Mouse (Mus musculus): Measurements from ENCODE around the gene Slc34a3. TPM values are rescaled to one million over a fixed set of nuclear protein-coding genes. Genes with fewer than 3 reads are reported as not detected.

Gene Slc34a3
- polyA plus RNA-seq, 1 experiment from 2014 or later, result not detected

DNA sequence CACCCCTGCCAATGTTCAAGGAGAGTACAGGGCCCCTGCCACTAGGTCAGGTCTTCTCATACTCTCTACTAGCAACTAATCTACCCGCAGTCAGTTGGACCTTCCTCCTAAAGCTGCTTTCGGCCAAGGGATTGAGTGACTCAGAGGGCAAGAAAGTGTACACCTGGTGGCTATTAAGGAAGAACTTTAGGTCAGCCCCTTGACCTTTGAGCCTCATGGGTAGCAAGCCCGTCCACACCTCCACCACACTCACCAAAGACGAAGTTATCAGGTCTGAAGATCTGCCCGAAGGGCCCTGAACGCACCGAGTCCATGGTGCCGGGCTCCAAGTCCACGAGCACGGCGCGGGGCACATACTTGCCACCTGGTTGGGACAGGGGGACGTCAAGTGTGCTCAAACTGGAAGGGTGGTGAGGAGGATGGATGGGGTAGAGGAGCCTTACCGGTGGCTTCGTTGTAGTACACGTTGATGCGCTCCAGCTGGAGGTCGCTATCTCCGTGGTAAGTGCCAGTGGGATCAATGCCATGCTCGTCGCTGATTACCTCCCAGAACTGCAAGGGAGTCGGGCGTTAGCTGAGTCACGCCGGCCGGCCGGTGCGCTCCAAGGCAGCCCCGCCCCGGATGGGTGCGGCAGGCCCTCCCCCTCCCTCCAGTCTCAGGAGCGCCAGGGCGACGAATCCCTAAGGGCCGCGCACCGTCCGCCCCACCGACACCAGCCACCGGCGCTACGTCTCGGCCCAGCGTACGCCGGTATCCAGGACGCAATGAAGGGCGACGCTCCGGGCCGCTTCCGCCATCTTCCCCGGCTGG lies 10.3 kb downstream of the Slc34a3 start:
- Histone ChIP-seq H3K27ac (replicated peaks in 1 of 2; ENCODE audit: control insufficient read depth in 1 of 2, insufficient read depth in 1 of 2, low read depth in 2 of 2, low read length in 2 of 2) (peak overlapping the region; percentile 93 to 98), H3K27me3 (ENCODE audit: control insufficient read depth, insufficient read depth, low read length) (no peaks in the 10 kb centered on the region), H3K36me3 (ENCODE audit: control insufficient read depth, insufficient read depth, low read length) (peaks cover 20% of the 10 kb centered on the region), H3K4me1 (ENCODE audit: control insufficient read depth in 2 of 2, insufficient read depth in 2 of 2, low read length in 2 of 2) (peaks cover 4 to 19% of the 10 kb centered on the region in 2 experiments), H3K4me3 (ENCODE audit: control insufficient read depth in 1 of 2, insufficient read depth in 1 of 2, low read depth in 1 of 2, low read length in 2 of 2) (peak overlapping the region; percentile 71 to 89), H3K9ac (ENCODE audit: low read length) (peak overlapping the region; percentile 84), H3K4me2 (ENCODE audit: low read length) (peak overlapping the region; percentile 96), H3K9me3 (ENCODE audit: control insufficient read depth, low read length) (no peaks in the 10 kb centered on the region)
- 2% methylated on average over 46 of the region's 53 CpGs for WGBS
- peak; percentile 45 for ATAC-seq (ENCODE audit: insufficient number of reproducible peaks, insufficient read depth, low FRiP score, low read depth)

DNA sequence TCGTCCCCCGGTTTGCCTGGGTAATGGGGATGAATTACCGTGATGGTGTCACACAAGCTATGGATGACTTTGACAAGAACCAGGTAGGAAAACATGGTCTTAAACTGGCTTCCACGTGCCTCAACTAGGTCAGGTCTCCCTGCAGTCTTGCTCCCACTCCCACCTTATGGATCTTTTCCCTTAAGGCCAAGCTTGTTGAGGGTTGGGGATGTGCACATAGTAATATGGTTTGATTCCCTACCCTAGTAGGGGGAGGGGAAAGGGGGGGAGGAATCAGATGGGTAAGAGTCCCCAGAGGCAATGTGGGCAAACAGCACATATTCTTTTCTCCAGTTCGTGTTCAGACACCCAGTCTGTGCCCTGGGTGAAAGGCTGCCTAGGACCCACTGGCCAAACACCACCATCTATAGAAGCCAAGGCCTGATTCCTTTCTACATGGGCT lies 12.8 kb downstream of the Slc34a3 start:
- no peak overlapping the region for H3K9ac ChIP-seq (ENCODE audit: low read length)
- no peak overlapping the region for H3K4me2 ChIP-seq (ENCODE audit: low read length)
- 59% methylated on average over 5 of the region's 5 CpGs for WGBS
- no peaks in the 10 kb centered on the region for H3K27me3 ChIP-seq (ENCODE audit: control insufficient read depth, insufficient read depth, low read length)
- no peak overlapping the region for H3K27ac ChIP-seq (replicated peaks in 1 of 2; ENCODE audit: control insufficient read depth in 1 of 2, insufficient read depth in 1 of 2, low read depth in 2 of 2, low read length in 2 of 2)
- H3K4me1 ChIP-seq (ENCODE audit: control insufficient read depth in 2 of 2, insufficient read depth in 2 of 2, low read length in 2 of 2), result peaks cover 2 to 12% of the 10 kb centered on the region in 2 experiments; a peak in 3 of 4 replicates
- no peak overlapping the region for H3K4me3 ChIP-seq (ENCODE audit: control insufficient read depth in 1 of 2, insufficient read depth in 1 of 2, low read depth in 1 of 2, low read length in 2 of 2)
- peaks cover 20% of the 10 kb centered on the region for H3K36me3 ChIP-seq (ENCODE audit: control insufficient read depth, insufficient read depth, low read length)
- no peak for ATAC-seq (ENCODE audit: insufficient number of reproducible peaks, insufficient read depth, low FRiP score, low read depth)
- H3K9me3 ChIP-seq (ENCODE audit: control insufficient read depth, low read length), result no peaks in the 10 kb centered on the region

DNA sequence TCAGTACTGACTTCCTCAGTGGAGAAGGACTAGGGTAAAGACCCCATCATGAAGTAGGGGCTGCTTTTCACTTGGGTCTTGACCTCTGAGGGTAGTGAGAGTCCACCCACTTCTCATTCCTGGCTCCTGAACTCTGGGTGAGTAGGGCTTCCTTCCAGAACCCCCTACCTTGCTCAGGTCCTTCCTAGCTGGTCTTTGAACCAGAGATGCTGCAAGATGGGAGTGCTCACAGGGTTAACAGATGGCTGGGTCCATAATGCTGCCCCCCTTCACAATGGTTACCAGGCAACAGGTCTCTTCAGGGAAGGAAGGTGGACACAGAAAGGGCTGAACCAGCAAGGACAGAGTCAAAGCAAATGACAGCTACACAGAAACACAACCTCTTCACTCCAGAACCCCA lies 15.7 kb downstream of the Slc34a3 start, which contains the start of gene Fam166a:
Fam166a (plus strand) TSS at position 301 of the 400 bp plus-strand sequence.
- no peak within 1 kb of the TSS for H3K9ac ChIP-seq (ENCODE audit: low read length)
- ATAC-seq (ENCODE audit: insufficient number of reproducible peaks, insufficient read depth, low FRiP score, low read depth), result no peak

DNA sequence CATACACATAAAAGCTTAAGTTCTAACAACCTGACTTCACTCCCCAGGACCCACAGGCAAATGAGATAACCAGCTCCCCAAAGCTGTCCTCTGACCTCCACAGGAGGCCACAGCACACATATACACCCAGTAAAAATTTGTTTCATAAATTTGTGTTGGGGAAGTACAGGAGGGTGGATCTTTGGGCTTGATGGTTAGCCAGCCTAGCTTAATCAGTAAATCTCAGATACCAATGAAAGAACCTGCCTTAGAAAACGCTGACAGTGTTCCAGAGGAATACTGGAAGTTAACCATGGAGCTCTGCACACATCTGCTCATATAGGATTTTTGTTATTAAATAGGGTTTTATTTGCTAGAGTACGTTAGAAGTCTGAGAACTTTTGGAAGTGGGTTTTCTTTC lies 16.5 kb downstream of the Slc34a3 start:
- Histone ChIP-seq H3K4me3 (ENCODE audit: control insufficient read depth in 1 of 2, insufficient read depth in 1 of 2, low read depth in 1 of 2, low read length in 2 of 2) (no peak overlapping the region), H3K27me3 (ENCODE audit: control insufficient read depth, insufficient read depth, low read length) (0 out of 2 replicates have a peak, but pooled peaks cover 3% of the 10 kb centered on the region), H3K27ac (replicated peaks in 1 of 2; ENCODE audit: control insufficient read depth in 1 of 2, insufficient read depth in 1 of 2, low read depth in 2 of 2, low read length in 2 of 2) (no peak overlapping the region), H3K36me3 (ENCODE audit: control insufficient read depth, insufficient read depth, low read length) (peaks cover 14% of the 10 kb centered on the region), H3K4me2 (ENCODE audit: low read length) (no peak overlapping the region), H3K9me3 (ENCODE audit: control insufficient read depth, low read length) (no peaks in the 10 kb centered on the region), H3K4me1 (ENCODE audit: control insufficient read depth in 2 of 2, insufficient read depth in 2 of 2, low read length in 2 of 2) (no peaks in the 10 kb centered on the region), H3K9ac (ENCODE audit: low read length) (no peak overlapping the region)
- no peak for ATAC-seq (ENCODE audit: insufficient number of reproducible peaks, insufficient read depth, low FRiP score, low read depth)
- 50% methylated on average over 2 of the region's 2 CpGs for WGBS

More for the DNA sequence above, 15.7 kb downstream of the Slc34a3 start, which contains the start of gene Fam166a:
- Histone ChIP-seq H3K36me3 (ENCODE audit: control insufficient read depth, insufficient read depth, low read length) (peaks cover 19% of the 10 kb centered on the region), H3K27ac (replicated peaks in 1 of 2; ENCODE audit: control insufficient read depth in 1 of 2, insufficient read depth in 1 of 2, low read depth in 2 of 2, low read length in 2 of 2) (no peak within 1 kb of the TSS), H3K4me3 (ENCODE audit: control insufficient read depth in 1 of 2, insufficient read depth in 1 of 2, low read depth in 1 of 2, low read length in 2 of 2) (no peak within 1 kb of the TSS), H3K4me2 (ENCODE audit: low read length) (no peak within 1 kb of the TSS), H3K9me3 (ENCODE audit: control insufficient read depth, low read length) (no peaks in the 10 kb centered on the region), H3K27me3 (ENCODE audit: control insufficient read depth, insufficient read depth, low read length) (0 out of 2 replicates have a peak, but pooled peaks cover 1% of the 10 kb centered on the region), H3K4me1 (ENCODE audit: control insufficient read depth in 2 of 2, insufficient read depth in 2 of 2, low read length in 2 of 2) (peaks cover 2 to 3% of the 10 kb centered on the region in 2 experiments; a peak in 3 of 4 replicates)

DNA sequence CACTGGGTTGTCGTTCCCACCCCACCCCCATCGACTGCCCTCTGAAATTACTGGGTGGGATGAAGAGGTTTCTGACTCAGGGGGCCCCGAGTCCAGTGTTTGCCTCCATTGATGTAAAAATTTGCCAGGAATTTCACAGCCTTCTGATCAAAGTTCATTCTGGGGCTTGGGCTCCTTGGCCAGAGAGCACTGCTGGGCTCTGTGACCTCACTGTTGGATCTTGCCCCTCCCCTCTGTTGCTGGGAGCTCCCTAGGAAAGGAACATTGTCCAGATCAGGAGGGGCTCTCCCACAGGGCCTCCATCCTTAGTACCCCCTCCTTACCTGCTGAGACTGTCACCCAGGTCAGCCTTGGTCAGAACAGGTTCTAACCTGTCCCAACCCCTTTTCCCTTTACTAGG lies 19.7 kb downstream of the Slc34a3 start, which contains the start of gene Stpg3:
Stpg3 (minus strand) TSS at position 194 of the 400 bp plus-strand sequence.
- 54% methylated on average over 3 of the region's 3 CpGs for WGBS
- H3K27ac ChIP-seq (replicated peaks in 1 of 2; ENCODE audit: control insufficient read depth in 1 of 2, insufficient read depth in 1 of 2, low read depth in 2 of 2, low read length in 2 of 2), result no peak within 1 kb of the TSS
- no peak for ATAC-seq (ENCODE audit: insufficient number of reproducible peaks, insufficient read depth, low FRiP score, low read depth)
- H3K4me2 ChIP-seq (ENCODE audit: low read length), result no peak within 1 kb of the TSS
- 0 out of 2 replicates have a peak, but pooled peaks cover 3% of the 10 kb centered on the region for H3K27me3 ChIP-seq (ENCODE audit: control insufficient read depth, insufficient read depth, low read length)
- H3K4me1 ChIP-seq (ENCODE audit: control insufficient read depth in 2 of 2, insufficient read depth in 2 of 2, low read length in 2 of 2), result peaks cover 5 to 10% of the 10 kb centered on the region in 2 experiments
- H3K9me3 ChIP-seq (ENCODE audit: control insufficient read depth, low read length), result no peaks in the 10 kb centered on the region
- H3K9ac ChIP-seq (ENCODE audit: low read length), result no peak within 1 kb of the TSS
- H3K4me3 ChIP-seq (ENCODE audit: control insufficient read depth in 1 of 2, insufficient read depth in 1 of 2, low read depth in 1 of 2, low read length in 2 of 2), result no peak within 1 kb of the TSS
- peaks cover 5% of the 10 kb centered on the region for H3K36me3 ChIP-seq (ENCODE audit: control insufficient read depth, insufficient read depth, low read length)

DNA sequence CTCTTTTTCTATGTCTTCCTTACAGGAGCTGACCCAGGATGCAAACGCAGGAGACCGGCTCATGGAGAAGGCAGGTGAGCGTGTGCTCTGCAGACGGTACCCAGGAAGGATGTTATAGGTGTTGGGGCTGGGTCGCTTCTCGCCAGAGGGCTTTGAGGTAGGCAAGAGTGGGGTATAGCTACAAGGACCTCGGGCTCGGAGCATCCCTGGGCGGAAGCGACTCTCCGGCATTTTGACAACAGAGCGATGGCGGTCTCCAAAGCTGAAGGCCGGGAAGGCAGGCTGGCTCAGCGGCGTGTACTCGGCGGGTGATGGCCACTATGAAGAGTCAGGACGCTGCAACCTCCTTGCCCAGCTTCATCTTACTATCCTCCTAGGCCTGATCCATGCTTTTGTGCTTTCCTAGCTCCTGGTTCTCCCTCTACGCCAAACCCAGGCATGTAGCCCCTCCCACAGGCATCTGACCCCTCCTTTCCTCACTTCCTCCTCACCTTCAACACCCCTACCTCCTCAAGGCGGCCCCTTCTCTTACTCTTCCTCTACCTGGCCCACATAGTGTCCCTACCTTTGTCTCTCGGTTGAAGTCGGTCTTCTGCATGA lies 20.8 kb downstream of the Slc34a3 start:
- Histone ChIP-seq H3K9ac (ENCODE audit: low read length) (no peak overlapping the region), H3K4me3 (ENCODE audit: control insufficient read depth in 1 of 2, insufficient read depth in 1 of 2, low read depth in 1 of 2, low read length in 2 of 2) (no peak overlapping the region), H3K27ac (replicated peaks in 1 of 2; ENCODE audit: control insufficient read depth in 1 of 2, insufficient read depth in 1 of 2, low read depth in 2 of 2, low read length in 2 of 2) (no peak overlapping the region), H3K4me1 (ENCODE audit: control insufficient read depth in 2 of 2, insufficient read depth in 2 of 2, low read length in 2 of 2) (peaks cover 5 to 16% of the 10 kb centered on the region in 2 experiments), H3K27me3 (ENCODE audit: control insufficient read depth, insufficient read depth, low read length) (0 out of 2 replicates have a peak, but pooled peaks cover 3% of the 10 kb centered on the region), H3K4me2 (ENCODE audit: low read length) (no peak overlapping the region), H3K36me3 (ENCODE audit: control insufficient read depth, insufficient read depth, low read length) (peaks cover 14% of the 10 kb centered on the region), H3K9me3 (ENCODE audit: control insufficient read depth, low read length) (no peaks in the 10 kb centered on the region)
- 52% methylated on average over 23 of the region's 23 CpGs for WGBS
- ATAC-seq (ENCODE audit: insufficient number of reproducible peaks, insufficient read depth, low FRiP score, low read depth), result no peak

DNA sequence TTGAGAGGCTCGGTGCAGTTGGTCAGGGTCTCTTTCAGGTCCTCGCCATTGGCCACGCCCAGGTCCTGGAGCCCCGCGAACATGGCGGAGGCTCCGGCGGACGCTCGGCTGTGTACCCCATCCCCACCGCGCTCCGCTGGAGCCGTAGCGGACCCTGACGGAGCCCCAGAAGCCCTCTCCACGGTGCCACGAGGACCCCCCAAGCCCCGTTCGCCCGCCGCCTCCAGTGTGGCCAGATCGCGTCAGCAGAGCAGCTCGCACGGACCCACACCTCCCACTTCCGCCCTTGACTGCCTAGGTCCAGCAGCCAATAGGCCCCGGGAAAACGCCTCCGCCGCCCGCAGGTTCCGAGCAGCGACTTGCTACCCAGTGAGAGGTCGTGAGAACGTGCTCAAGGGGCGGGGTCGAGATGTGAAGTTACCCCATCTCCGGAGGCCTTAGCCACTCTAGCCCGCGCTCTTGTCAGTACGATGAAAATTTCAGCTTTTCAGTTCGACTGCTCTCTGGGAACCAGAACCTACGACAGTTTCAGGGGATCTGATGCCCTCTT lies 23.0 kb downstream of the Slc34a3 start, which contains the start of gene Nelfb:
Nelfb (minus strand) TSS at position 369 of the 550 bp plus-strand sequence.
- Histone ChIP-seq H3K27ac (replicated peaks in 1 of 2; ENCODE audit: control insufficient read depth in 1 of 2, insufficient read depth in 1 of 2, low read depth in 2 of 2, low read length in 2 of 2) (peak within 1 kb of the TSS; percentile 73 to 84), H3K4me3 (ENCODE audit: control insufficient read depth in 1 of 2, insufficient read depth in 1 of 2, low read depth in 1 of 2, low read length in 2 of 2) (peak within 1 kb of the TSS; percentile 86 to 87), H3K9ac (ENCODE audit: low read length) (peak within 1 kb of the TSS; percentile 92), H3K36me3 (ENCODE audit: control insufficient read depth, insufficient read depth, low read length) (peaks cover 35% of the 10 kb centered on the region), H3K27me3 (ENCODE audit: control insufficient read depth, insufficient read depth, low read length) (0 out of 2 replicates have a peak, but pooled peaks cover 3% of the 10 kb centered on the region), H3K9me3 (ENCODE audit: control insufficient read depth, low read length) (no peaks in the 10 kb centered on the region), H3K4me2 (ENCODE audit: low read length) (peak within 1 kb of the TSS; percentile 74), H3K4me1 (ENCODE audit: control insufficient read depth in 2 of 2, insufficient read depth in 2 of 2, low read length in 2 of 2) (peaks cover 5 to 16% of the 10 kb centered on the region in 2 experiments)
- peak; percentile 85 for ATAC-seq (ENCODE audit: insufficient number of reproducible peaks, insufficient read depth, low FRiP score, low read depth)
- 1% methylated on average over 44 of the region's 44 CpGs for WGBS

Measured in heart, embryonic 14.5 days (tissue).